Mouse (Mus musculus) heart, adult 8-10 months (tissue): ENCODE results near the gene Zfp120. TPM values are rescaled to one million over a fixed set of nuclear protein-coding genes. Genes with fewer than 3 reads are reported as not detected.
A peak's percentile ranks its signal among the peaks of the same experiment; 100 is the strongest.
"Not testable (repeated sequence)": the region's sequence is repeated elsewhere in the genome, so short reads cannot be mapped to it uniquely, and the experiment has no call there.

Experiments used
- DNase-seq: peaks from one replicate; pipeline ENCODE4 v3.0.0; 2022; ENCODE audit warnings: low spot score
- total RNA-seq, 4 experiments: library from RNA; stranded (reverse); gene quantifications; 2 replicates each; pipeline ENCODE4 v1.2.4; 2022

The Zfp120 gene
- total RNA-seq: 1 to 10 TPM; 5.2 to 6.2 (median 5.7) TPM

GRCm38 (mm10) chr2:150136435-150136897 lies at the start of gene Zfp120:
Gene Zfp120 (minus strand): TSS chr2:150136708.
- DNase-seq: peak; percentile 91

- not testable (repeated sequence) for DNase-seq
Observed at GRCm38 (mm10) chr2:150181570-150181999, 45.1 kb upstream of the Zfp120 start, which contains the start of gene Gm14139. Gene Gm14139 (plus strand): TSS chr2:150181755.

- DNase-seq: not testable (repeated sequence)
Observed at GRCm38 (mm10) chr2:150181046-150181445, 44.5 kb upstream of the Zfp120 start.

GRCm38 (mm10) chr2:150179579-150179978 lies 43.1 kb upstream of the Zfp120 start, which contains the start of gene Gm10770:
Gene Gm10770 (minus strand): TSS chr2:150179679.
- DNase-seq: not testable (repeated sequence)

GRCm38 (mm10) chr2:150173833-150174232 lies 37.3 kb upstream of the Zfp120 start:
- DNase-seq: no peak

GRCm38 (mm10) chr2:150166703-150167102 lies 30.2 kb upstream of the Zfp120 start:
- no peak for DNase-seq

GRCm38 (mm10) chr2:150132773-150133172 lies 3.7 kb downstream of the Zfp120 start:
- no peak for DNase-seq

- not testable (repeated sequence) for DNase-seq
Observed at GRCm38 (mm10) chr2:150132002-150132401, 4.5 kb downstream of the Zfp120 start.

- DNase-seq: no peak
Observed at GRCm38 (mm10) chr2:150111247-150111912, 25.1 kb downstream of the Zfp120 start.

GRCm38 (mm10) chr2:150099618-150100017 lies 36.9 kb downstream of the Zfp120 start:
- DNase-seq: not testable (repeated sequence)

Other genes starting within 250 kb of the Zfp120 start
- gene Gm10770, start 43.0 kb upstream of the Zfp120 start, total RNA-seq: not detected
- gene Gm14139, start 45.0 kb upstream of the Zfp120 start, total RNA-seq: under 1 TPM in 1 of 4 experiments, not detected in 3; 0.22 TPM
- gene Zfp937, start 81.4 kb upstream of the Zfp120 start, total RNA-seq: 1 to 10 TPM; 1.8 to 2.7 (median 2.4) TPM
- gene Gm21994, start 118.9 kb upstream of the Zfp120 start, total RNA-seq: 1 to 10 TPM; 1.7 to 2.2 (median 2.0) TPM
- under 1 TPM in 2 of 4 experiments, not detected in 2; 0.11 to 0.16 TPM for gene Gm14124, start 120.8 kb upstream of the Zfp120 start, total RNA-seq
- 1 to 10 TPM; 1.2 to 4.7 (median 1.4) TPM for gene Gm10130, start 187.0 kb upstream of the Zfp120 start, total RNA-seq
- 1 to 10 TPM; 2.1 to 3.1 (median 2.5) TPM for gene 3300002I08Rik, start 226.1 kb upstream of the Zfp120 start, total RNA-seq